Mouse (Mus musculus): Measurements from ENCODE around the gene Ttyh1.

DNA sequence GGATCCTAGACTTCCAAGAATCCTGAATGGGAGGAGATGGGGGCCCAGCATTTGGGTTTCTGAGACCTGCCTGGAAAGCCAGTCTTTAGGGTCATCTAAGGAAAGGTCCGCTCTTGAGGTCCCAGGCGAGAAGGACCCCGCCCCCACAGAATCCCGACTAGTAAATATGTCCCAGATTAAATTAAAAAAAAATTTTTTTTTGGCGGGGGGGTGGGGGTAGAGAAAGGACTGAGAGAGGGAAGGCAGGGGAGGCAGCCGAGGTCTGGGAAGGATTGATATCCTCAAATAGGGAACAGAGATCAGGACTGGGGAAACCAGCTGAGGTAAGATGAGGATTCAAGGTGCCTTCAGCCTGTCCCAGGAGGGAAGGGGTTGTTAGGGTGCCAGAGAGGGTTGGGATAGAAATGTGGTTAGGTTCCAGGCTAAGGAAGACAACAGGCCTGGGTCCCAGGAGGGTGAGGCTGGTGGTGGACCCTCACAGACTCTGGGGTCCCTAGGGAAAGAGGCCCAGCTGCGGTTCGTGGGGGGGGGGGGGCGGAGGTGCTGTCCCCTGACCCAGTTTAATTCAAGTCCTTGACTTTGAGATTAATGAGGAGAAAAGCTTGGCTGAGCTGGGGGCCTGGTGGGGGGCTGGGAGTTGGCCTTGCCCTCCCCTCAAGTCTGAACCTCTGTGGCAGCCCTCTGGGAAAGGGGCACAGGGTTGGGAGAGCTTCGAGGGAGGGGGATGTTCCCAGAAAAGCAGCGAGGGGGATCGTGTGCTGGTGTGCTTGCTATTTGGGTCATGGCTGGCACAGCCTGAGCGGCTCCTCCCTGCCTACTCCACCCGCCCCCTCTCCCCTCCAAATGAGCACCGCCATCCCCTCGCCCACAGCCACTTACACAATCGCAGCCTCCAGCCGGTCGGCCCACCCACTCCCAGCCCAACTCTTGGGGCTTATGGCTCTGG is 1.0 kb downstream of the Ttyh1 start:
- TF ChIP-seq CTCF (IDR thresholded peaks at IDR 0.05; ENCODE audit: extremely low read depth, insufficient read length, insufficient replicate concordance, low read depth, low read length) = no peak
- TF ChIP-seq POLR2A (IDR thresholded peaks at IDR 0.05; ENCODE audit: low read depth, low read length) = no peak

Measured in small intestine, adult 2 months (tissue).